Mouse (Mus musculus) E14TG2a.4 (cell line): ENCODE results near the gene Fam102b.

Experiments
- H3K27me3 ChIP-seq: 2 replicates; pipeline ENCODE4 v1.6.1; 2014; ENCODE audit warnings: low read length, control low read depth; ENCODE audit not compliant: insufficient read depth
- H3K36me3 ChIP-seq: 2 replicates; pipeline ENCODE4 v1.6.1; 2014; ENCODE audit warnings: low read length, control low read depth; ENCODE audit not compliant: insufficient read depth
- H3K4me1 ChIP-seq: replicated peaks from 2 replicates; pipeline ENCODE4 v1.6.1; 2014; ENCODE audit warnings: low read depth, low read length, control low read depth
- H3K4me3 ChIP-seq: replicated peaks from 2 replicates; pipeline ENCODE4 v1.5.1; 2014; ENCODE audit warnings: mild to moderate bottlenecking, low read length
- H3K9me3 ChIP-seq: 2 replicates; pipeline ENCODE4 v1.6.1; 2014; ENCODE audit warnings: low read length, control low read depth
- CTCF ChIP-seq: conservative IDR thresholded peaks from 2 replicates; pipeline ENCODE4 v1.5.1; 2014; ENCODE audit warnings: low read length
- NANOG ChIP-seq: IDR thresholded peaks from 2 replicates; pipeline ENCODE4 v1.6.1; 2014; ENCODE audit warnings: borderline replicate concordance, low read length, mixed read lengths
- POU5F1 ChIP-seq: IDR thresholded peaks from 2 replicates; pipeline ENCODE4 v1.6.1; 2014; ENCODE audit warnings: low read length, borderline replicate concordance

Fam102b gene

GRCm38 (mm10) chr3:108977340-108978030 lies 49.9 kb downstream of the Fam102b start:
- H3K36me3 ChIP-seq: no peaks in the 10 kb centered on the region
- peaks cover 10% of the 10 kb centered on the region for H3K4me1 ChIP-seq
- peaks cover 3% of the 10 kb centered on the region; the same call in 1 of the 2 replicates for H3K27me3 ChIP-seq
- H3K4me3 ChIP-seq: no peak overlapping the region
- no peaks in the 10 kb centered on the region for H3K9me3 ChIP-seq
- TF ChIP-seq POU5F1 (no peak), CTCF (peak; percentile 60)

- H3K4me1 ChIP-seq: peaks cover 10% of the 10 kb centered on the region
- no peak overlapping the region for H3K4me3 ChIP-seq
- H3K9me3 ChIP-seq: no peaks in the 10 kb centered on the region
- H3K27me3 ChIP-seq: no peaks in the 10 kb centered on the region; the same call in 1 of the 2 replicates
- TF ChIP-seq POU5F1 (no peak), CTCF (no peak), NANOG (no peak)
- no peaks in the 10 kb centered on the region for H3K36me3 ChIP-seq
Observed at GRCm38 (mm10) chr3:108974920-108975485, 52.4 kb downstream of the Fam102b start.

DNA sequence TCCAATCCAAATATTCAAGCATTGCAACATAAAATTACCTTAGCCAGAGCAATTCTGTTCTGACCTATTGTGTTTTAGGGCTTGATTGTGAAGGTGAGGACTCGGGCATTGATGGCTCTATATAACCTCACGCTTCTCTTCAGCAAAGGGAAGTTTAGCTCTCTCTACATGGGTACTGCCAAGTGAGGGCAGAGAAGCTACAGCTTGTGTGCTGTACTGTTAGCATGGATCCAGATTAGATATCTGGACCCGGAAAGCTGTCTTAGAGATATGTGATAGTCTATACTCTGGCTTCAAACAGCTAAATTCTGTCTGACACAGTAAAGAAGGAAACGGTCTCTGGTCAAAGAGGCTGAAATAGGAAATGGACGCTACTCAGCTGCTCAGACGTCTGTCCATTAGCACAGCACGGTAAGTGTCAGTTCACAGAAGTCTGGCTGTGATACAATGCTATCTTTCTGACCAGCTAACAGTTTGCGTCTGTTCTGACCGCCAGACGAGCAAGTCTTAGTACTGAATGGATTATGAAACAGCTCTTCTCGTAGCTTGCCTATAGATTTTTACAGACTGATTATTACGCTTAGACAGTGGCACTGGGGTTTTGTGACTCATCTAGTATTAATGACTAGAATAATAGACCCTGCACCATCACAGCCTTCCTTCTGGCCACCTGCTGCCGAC lies 53.3 kb downstream of the Fam102b start:
- TF ChIP-seq CTCF: no peak
- no peak for TF ChIP-seq POU5F1
- TF ChIP-seq NANOG: no peak
- Histone ChIP-seq H3K36me3 (no peaks in the 10 kb centered on the region), H3K4me1 (peaks cover 10% of the 10 kb centered on the region), H3K27me3 (no peaks in the 10 kb centered on the region; the same call in 1 of the 2 replicates), H3K9me3 (no peaks in the 10 kb centered on the region), H3K4me3 (no peak overlapping the region)

GRCm38 (mm10) chr3:108966051-108966450 lies 61.4 kb downstream of the Fam102b start:
- peaks cover 5% of the 10 kb centered on the region for H3K27me3 ChIP-seq
- TF ChIP-seq NANOG (no peak), CTCF (no peak), POU5F1 (no peak)
- peaks cover 8% of the 10 kb centered on the region; the same call in 1 of the 2 replicates for H3K4me1 ChIP-seq
- no peaks in the 10 kb centered on the region for H3K9me3 ChIP-seq
- no peak overlapping the region for H3K4me3 ChIP-seq
- no peaks in the 10 kb centered on the region for H3K36me3 ChIP-seq

DNA sequence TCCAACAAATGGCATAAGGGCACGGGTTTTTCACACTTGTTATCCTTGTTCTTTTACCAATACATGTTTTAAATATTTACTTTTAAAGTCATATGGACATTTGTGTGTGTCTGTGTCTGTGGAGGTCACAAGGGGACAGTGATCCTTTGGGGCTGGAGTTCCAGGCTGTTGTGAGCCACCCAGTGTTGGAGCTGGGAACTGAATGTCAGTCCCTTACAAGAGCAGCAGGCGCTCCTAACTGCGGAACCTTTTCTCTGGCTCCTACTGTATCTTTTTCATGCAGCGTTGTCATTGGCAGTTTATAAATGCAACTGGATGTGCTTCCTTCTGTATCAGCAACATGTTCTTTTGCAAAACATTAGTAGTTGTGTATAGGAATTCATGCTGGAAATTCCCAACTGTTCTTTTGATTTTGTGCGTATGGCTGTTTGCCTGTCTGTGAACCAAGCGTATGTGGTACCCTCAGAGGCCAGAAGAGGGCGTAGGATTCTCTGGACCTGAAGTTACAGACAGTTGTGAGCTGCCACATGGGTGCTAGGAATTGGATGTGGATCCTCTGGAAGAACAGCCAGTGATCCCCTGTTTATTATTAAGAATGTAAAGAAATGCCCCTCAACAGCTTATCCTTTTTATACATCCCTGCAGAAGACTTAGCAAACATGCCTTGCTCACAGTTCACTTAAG lies 62.9 kb downstream of the Fam102b start:
- TF ChIP-seq CTCF (peak; percentile 64), POU5F1 (no peak), NANOG (no peak)
- H3K4me3 ChIP-seq: no peak overlapping the region
- no peaks in the 10 kb centered on the region for H3K9me3 ChIP-seq
- H3K4me1 ChIP-seq: peaks cover 14% of the 10 kb centered on the region
- H3K27me3 ChIP-seq: peaks cover 13% of the 10 kb centered on the region
- no peaks in the 10 kb centered on the region for H3K36me3 ChIP-seq

DNA sequence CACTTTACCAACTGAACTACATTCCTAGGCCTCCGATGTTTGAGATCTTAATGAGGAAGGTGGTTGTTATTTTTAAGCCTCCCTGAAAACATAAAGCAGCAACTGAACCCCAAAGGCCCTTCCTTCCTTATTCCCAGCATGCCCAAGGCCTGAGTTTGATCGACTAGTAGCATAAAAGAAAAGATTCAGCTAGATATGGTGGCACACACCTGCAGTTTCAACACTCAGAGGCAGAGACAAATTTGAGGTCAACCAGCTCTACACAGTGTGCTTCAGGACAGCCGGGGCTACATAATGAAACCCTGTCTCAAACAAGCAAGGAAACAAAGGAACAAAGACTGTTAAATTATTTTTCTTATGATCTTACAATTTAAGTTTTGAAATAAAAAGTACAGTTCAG lies 63.6 kb downstream of the Fam102b start:
- no peak overlapping the region for H3K4me3 ChIP-seq
- H3K4me1 ChIP-seq: peaks cover 14% of the 10 kb centered on the region
- peaks cover 19% of the 10 kb centered on the region for H3K27me3 ChIP-seq
- no peaks in the 10 kb centered on the region for H3K36me3 ChIP-seq
- TF ChIP-seq NANOG (no peak), CTCF (no peak), POU5F1 (no peak)
- H3K9me3 ChIP-seq: no peaks in the 10 kb centered on the region

DNA sequence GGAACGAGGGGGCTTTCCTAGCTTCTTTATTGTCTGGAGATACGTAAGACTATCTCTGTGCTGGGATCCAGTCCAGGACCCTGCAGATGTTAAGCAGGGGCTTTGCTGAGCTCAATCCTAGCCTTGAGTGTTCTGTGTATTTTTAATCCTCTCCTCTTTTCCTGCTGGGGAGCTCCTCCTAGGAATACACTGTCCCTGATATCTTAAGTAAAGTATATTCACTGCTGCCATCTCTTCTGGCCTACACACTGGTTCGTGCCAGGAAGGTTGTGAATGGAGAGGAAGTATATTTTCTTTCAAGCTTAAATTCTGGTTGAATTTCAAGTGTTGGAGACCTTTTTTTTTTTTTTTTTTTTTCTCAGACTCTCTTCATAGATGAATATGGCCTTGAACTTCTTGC lies 64.1 kb downstream of the Fam102b start:
- Histone ChIP-seq H3K36me3 (no peaks in the 10 kb centered on the region), H3K27me3 (peaks cover 23% of the 10 kb centered on the region), H3K4me1 (peaks cover 14% of the 10 kb centered on the region), H3K4me3 (no peak overlapping the region), H3K9me3 (no peaks in the 10 kb centered on the region)
- TF ChIP-seq NANOG (no peak), POU5F1 (no peak), CTCF (no peak)

DNA sequence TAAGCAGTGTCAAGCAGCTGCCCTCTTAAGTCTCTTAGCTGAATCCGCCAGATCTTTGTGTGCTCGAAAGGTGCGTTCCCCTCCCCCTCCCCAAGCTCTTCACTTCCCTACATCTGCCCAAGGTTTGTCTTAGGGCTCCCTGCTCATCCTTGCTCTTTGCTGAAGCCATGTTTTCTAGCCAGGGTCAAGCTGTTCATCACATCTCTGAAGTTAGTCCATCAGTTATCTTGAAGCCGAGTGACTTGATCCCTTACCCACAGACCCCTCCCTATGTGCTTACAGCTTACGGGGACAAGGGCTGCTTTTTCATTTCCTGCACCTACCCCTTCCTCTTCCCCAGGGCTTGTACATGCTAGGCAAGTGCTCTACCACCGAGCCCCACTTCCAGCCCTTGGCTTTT lies 65.8 kb downstream of the Fam102b start:
- H3K4me1 ChIP-seq: peaks cover 14% of the 10 kb centered on the region
- no peaks in the 10 kb centered on the region for H3K36me3 ChIP-seq
- H3K27me3 ChIP-seq: peaks cover 25% of the 10 kb centered on the region
- peak overlapping the region; percentile 54; the same call in 1 of the 2 replicates for H3K4me3 ChIP-seq
- H3K9me3 ChIP-seq: no peaks in the 10 kb centered on the region
- no peak for TF ChIP-seq CTCF
- no peak for TF ChIP-seq NANOG
- no peak for TF ChIP-seq POU5F1
